Mouse (Mus musculus) stomach, embryonic 16.5 days (tissue): ENCODE measurements around the gene Agap3. TPM values are rescaled to one million over a fixed set of nuclear protein-coding genes. Genes with fewer than 3 reads are reported as not detected.

Experiments
- ATAC-seq: fragments of 200-750 bp; cut with Nextera tagmentation; 2 replicates; pipeline ENCODE4 v1.8.0; 2017; ENCODE audit warnings: moderate number of reproducible peaks, moderate TSS enrichment; ENCODE audit not compliant: insufficient read depth, low FRiP score
- H3K27ac ChIP-seq: fragments of 300-500 bp; sonication (generic); 2 replicates; pipeline ENCODE4 v1.5.1; 2014; ENCODE audit warnings: low read length
- H3K27me3 ChIP-seq: fragments of 300-500 bp; sonication (generic); 2 replicates; pipeline ENCODE4 v1.6.1; 2014; ENCODE audit warnings: low read length, control low read depth, mixed read lengths; ENCODE audit not compliant: control insufficient read depth, insufficient read depth
- H3K36me3 ChIP-seq: fragments of 300-500 bp; sonication (generic); 2 replicates; pipeline ENCODE4 v1.6.1; 2014; ENCODE audit warnings: low read length; ENCODE audit not compliant: control insufficient read depth, insufficient read depth
- H3K4me1 ChIP-seq: fragments of 300-500 bp; sonication (generic); 2 replicates; pipeline ENCODE4 v1.6.1; 2014; ENCODE audit warnings: low read length, control low read depth, mixed read lengths; ENCODE audit not compliant: control insufficient read depth, insufficient read depth
- H3K4me2 ChIP-seq: fragments of 300-500 bp; sonication (generic); 2 replicates; pipeline ENCODE4 v1.6.1; 2014; ENCODE audit warnings: low read depth, low read length, mixed read lengths
- H3K4me3 ChIP-seq: fragments of 300-500 bp; sonication (generic); replicated peaks from 2 replicates; pipeline ENCODE4 v1.5.1; 2014; ENCODE audit warnings: mild to moderate bottlenecking, low read length
- H3K9ac ChIP-seq: fragments of 300-500 bp; sonication (generic); 2 replicates; pipeline ENCODE4 v1.6.1; 2014; ENCODE audit warnings: low read length
- H3K9me3 ChIP-seq: fragments of 300-500 bp; sonication (generic); replicated peaks from 2 replicates; pipeline ENCODE4 v1.6.1; 2016; ENCODE audit warnings: low read length, control low read depth; ENCODE audit not compliant: control insufficient read depth
- WGBS: fragments of 180-500 bp; shearing (Covaris S2); extraction: QIAGEN DNeasy Blood & Tissue Kit; methylation state at CpG from one replicate; pipeline ENCODE4 v1.1.7; 2014; 5-methylcytosine and 5-hydroxymethylcytosine counted together
- polyA plus RNA-seq: library from polyadenylated mRNA; unstranded; fragments of >200 nt; fragmentation: Nextera tagmentation; extraction: Ambion mirVana; gene quantifications from 2 replicates; pipeline ENCODE4 v1.2.1, GENCODE M21; 2015

Gene Agap3
- polyA plus RNA-seq, 1 experiment from 2014 or later: 14.7 TPM

DNA sequence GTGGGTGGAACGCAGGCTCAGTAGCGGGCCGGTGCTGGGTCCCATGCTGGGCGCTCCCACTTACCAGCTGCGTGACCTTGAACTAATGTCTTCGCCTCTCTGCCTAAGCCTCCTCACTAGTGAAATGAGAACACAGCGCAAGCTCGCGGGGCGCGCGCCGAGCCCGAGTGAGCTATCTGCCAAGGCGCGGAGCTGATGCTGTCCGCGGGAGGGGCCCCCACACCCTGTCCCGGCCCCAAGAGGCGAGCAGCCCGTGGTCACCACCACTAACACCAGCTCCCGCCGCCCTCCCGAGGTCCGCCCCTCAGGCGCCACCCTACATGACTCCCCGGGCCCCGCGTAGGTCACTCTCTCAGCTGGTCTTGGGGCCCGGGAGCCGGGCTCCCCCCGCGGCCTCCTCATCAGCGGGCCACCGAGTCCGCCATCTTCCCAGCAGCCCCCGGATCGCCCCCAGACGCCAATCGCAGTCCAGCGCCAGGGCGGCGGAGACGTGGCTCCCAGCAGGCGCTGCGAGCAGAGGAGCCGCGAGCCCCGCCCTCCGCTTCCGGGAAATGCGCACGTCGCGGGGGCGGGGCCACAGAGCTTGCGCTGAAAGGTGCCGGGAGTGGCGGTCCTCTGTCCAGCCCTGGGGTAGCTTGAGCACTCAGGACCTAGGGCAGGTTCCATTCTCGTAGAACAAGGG, 7.1 kb upstream of the Agap3 start, which contains the start of gene Fastk:
Gene Fastk (minus strand): TSS at position 542 of the 682 bp plus-strand sequence.
- H3K27me3 ChIP-seq: no peaks in the 10 kb centered on the region
- H3K4me3 ChIP-seq: peak within 1 kb of the TSS; percentile 94
- WGBS: under 1% methylated on average over 60 of the region's 60 CpGs
- peaks cover 22% of the 10 kb centered on the region for H3K4me1 ChIP-seq
- H3K9me3 ChIP-seq: no peaks in the 10 kb centered on the region
- peak within 1 kb of the TSS; percentile 94 for H3K9ac ChIP-seq
- peak; percentile 87 for ATAC-seq
- H3K27ac ChIP-seq: peak within 1 kb of the TSS; percentile 90
- H3K4me2 ChIP-seq: peak within 1 kb of the TSS; percentile 72
- peaks cover 15% of the 10 kb centered on the region; the same call in 1 of the 2 replicates for H3K36me3 ChIP-seq

DNA sequence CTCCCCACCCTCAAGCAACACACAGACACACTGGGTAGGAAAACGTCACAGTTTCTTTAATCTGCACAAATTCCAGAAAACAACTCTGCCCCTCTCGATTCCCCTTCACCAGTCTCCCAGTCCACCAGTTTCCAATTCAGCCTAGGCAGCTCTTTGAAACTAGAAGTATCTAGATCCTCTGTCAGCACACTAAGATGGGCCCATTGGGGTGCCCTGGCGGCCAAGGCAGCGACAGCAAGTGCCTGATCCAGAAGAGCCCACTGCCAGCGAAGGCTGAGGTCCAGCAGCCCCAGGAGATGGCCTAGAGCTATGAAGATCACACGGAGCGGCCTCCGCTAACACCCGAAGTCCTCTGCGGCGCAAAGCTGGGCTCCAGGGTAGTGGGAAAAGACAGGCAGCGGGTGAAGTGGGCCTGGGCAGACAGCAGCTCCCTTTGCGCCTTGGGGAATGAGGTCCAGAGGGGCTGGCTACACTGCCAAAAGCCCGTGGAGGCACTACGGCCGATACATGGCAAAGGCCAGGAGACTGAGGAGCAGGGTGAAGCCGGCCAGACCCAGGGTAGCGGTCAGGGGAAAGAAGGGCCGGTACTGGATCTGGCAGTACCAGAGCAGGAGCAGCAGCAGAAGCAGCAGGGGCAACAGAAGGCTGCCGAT, 6.4 kb upstream of the Agap3 start:
- Histone ChIP-seq H3K9me3 (no peaks in the 10 kb centered on the region), H3K4me2 (peak overlapping the region; percentile 60), H3K4me3 (peak overlapping the region; percentile 94), H3K9ac (peak overlapping the region; percentile 70), H3K27me3 (no peaks in the 10 kb centered on the region), H3K27ac (peak overlapping the region; percentile 90), H3K4me1 (peaks cover 22% of the 10 kb centered on the region), H3K36me3 (peaks cover 12% of the 10 kb centered on the region; the same call in 1 of the 2 replicates)
- ATAC-seq: no peak
- WGBS: 59% methylated on average over 20 of the region's 20 CpGs

DNA sequence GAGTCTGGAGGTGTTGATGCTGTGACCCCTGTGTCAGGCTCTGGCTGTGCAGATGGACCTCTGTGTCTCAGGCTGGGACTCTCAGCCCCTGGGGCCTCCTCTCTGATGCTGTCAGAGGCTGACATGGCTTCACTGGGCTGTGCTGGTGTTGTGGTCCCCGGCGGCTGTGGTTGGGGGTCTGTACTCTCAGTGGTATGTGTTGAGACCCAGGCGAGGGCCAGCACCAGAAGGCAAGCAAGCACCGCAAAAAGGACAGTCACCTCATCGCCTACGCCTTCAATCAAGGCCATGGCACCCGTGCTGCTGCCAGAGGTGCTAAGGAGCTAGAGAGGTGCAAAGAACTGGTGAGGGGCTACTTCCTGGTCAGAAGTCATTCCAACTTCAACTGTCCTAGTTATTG, 5.3 kb upstream of the Agap3 start:
- Histone ChIP-seq H3K36me3 (peaks cover 4% of the 10 kb centered on the region; the same call in 1 of the 2 replicates), H3K27ac (no peak overlapping the region), H3K9ac (no peak overlapping the region), H3K9me3 (no peaks in the 10 kb centered on the region), H3K4me3 (no peak overlapping the region), H3K4me1 (peaks cover 28% of the 10 kb centered on the region), H3K27me3 (no peaks in the 10 kb centered on the region), H3K4me2 (peak overlapping the region; percentile 84; the same call in 1 of the 2 replicates)
- no peak for ATAC-seq
- WGBS: 89% methylated on average over 7 of the region's 7 CpGs

DNA sequence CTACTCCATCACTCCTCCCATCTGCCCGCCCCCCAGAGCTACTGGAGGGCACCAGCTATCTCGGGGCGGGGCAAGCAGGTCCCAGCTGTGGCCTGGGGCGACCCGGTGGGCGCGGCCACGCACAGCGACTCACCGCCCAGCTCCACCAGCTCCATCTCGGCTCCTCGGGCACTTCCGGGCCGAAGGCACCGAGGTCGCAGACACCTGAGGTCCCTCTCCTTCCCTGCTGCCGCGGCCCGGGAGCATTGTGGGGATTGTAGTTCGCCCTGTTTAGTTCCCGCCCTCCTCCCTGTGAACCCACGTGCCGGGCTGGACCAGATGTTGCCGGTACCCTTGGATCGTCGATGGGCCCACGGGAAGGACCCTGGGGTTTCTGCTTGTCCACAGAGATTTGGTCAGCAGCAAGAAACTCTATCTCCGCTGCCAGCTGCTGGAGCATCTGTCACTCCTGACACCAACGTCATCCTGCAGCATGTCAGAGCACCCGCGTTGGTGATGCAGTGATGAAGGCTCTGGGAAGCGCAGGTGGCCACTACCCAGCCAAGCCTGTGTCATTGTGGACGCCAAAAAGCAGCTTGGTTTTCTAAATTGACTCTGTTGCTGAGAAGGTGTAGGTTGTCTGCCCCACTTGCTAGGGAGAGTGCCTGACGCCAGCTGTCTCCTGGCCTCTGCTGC, 4.2 kb upstream of the Agap3 start, which contains the start of gene Tmub1:
Gene Tmub1 (minus strand): TSS at position 231 of the 675 bp plus-strand sequence.
- WGBS: 2% methylated on average over 34 of the region's 34 CpGs
- Histone ChIP-seq H3K27me3 (no peaks in the 10 kb centered on the region), H3K9ac (peak within 1 kb of the TSS; percentile 72), H3K4me3 (peak within 1 kb of the TSS; percentile 67), H3K27ac (peak within 1 kb of the TSS; percentile 34; the same call in 1 of the 2 replicates), H3K36me3 (0 out of 2 replicates have a peak, but pooled peaks cover 3% of the 10 kb centered on the region), H3K4me2 (peak within 1 kb of the TSS; percentile 84), H3K4me1 (peaks cover 28% of the 10 kb centered on the region), H3K9me3 (no peaks in the 10 kb centered on the region)
- ATAC-seq: peak; percentile 59

DNA sequence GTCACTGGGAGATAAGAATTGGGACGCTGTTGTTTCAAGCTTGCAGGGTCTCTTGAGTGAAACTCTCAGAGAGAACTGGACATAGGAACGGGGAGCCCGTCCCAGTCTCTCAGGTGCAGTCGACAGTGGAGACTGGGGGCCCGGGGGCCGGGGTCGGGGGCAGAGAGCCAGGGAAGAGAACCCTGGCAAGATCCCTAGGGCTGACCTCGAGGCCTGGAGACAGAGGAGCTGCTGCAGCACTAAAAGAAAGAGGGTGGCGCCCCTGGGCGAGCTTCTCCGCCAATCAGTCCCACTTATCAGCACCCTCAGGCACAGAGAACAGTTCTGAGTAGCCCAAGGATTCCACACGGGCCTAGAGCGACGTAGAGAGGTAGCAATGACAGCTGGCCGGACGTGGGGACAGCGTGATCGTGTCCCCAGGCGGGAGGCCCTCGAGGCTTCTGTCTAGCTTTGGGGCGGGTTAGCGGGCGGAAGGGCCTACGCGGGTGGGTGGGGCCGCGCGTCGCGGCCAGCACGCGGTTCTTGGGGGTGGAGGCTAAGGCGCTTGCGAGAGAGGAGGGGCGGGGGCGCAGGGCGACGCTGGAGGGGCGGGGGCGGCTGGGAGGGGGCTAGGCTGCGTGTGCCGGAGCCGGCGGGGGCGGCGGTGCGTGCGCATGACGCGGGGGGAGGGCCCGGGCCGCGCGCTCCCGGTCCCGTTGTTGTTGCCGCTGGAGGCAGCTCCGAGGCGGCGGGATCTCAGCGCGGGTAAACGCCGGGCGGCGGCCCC, 530 bp upstream of the Agap3 start:
- peaks cover 49% of the 10 kb centered on the region for H3K4me1 ChIP-seq
- peak overlapping the region; percentile 95 for H3K27ac ChIP-seq
- H3K9ac ChIP-seq: peak overlapping the region; percentile 97
- H3K9me3 ChIP-seq: no peaks in the 10 kb centered on the region
- peak overlapping the region; percentile 92 for H3K4me3 ChIP-seq
- 3% methylated on average over 38 of the region's 66 CpGs for WGBS
- ATAC-seq: peak; percentile 86
- H3K4me2 ChIP-seq: peak overlapping the region; percentile 85
- no peaks in the 10 kb centered on the region for H3K36me3 ChIP-seq
- no peaks in the 10 kb centered on the region for H3K27me3 ChIP-seq

DNA sequence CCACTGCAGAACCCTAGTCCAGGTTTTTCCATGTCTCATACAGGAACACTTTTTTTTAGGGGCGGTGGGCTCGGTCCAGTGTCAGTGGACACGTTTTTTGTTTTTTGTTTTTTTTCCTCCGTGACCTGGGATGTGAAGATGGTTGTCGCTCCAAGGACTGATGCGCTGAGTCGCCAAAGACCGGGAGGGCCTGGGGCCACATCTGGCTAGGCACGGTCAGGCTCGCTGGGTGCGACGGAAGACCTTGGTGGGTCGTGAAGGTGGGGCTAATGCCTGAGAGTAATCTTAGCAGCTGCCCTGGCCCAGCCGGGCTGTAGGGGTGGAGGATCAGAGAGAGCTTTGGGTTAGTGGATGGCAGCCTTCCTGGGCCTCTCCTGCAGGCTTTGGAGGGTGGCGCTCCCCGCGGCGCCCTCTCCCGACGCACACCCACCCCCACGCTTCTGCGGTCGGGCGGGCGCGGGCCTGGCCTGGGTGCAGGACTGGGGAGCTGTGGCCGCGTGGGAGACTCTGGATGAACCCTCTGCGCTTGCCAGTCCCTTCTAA, 785 bp downstream of the Agap3 start:
- H3K4me1 ChIP-seq: peaks cover 46% of the 10 kb centered on the region
- under 1% methylated on average over 29 of the region's 29 CpGs for WGBS
- peak overlapping the region; percentile 92 for H3K4me3 ChIP-seq
- H3K36me3 ChIP-seq: no peaks in the 10 kb centered on the region
- no peaks in the 10 kb centered on the region for H3K9me3 ChIP-seq
- no peak for ATAC-seq
- peak overlapping the region; percentile 85 for H3K4me2 ChIP-seq
- H3K9ac ChIP-seq: peak overlapping the region; percentile 97
- H3K27me3 ChIP-seq: no peaks in the 10 kb centered on the region
- peak overlapping the region; percentile 95 for H3K27ac ChIP-seq

DNA sequence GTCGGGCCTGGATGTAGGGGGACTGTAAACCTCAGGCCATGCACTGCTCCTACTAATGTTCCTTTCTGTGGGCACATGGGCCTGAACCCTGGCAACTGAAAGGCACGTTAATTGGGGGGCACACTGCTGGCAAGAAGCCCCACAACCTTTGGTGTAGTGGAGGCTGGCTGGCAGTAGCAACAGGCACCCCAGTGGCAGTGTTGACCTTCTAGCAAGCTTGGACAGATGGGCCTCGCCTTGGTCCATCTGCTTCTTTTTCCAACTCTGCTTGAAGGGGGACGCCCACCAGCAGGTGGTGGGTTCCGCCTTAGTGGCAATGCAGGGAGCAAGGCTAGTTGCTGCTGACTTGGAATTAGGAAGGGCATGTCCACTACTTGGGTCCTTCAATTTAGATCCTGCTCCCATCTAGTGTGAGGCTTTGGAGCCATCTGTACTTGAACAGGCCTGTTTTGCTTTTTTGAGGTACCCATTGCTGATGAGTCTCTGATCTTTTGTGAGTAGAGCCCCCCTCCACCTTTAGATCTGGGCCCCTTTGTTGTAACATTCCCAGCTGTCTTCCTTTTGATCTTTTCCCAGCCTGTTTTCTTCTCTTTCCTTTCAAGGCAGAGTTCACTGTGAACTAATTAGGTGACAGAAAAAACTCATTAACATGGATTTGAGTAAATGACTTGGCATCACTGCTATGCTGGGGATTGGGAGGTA, 1.5 kb downstream of the Agap3 start:
- H3K4me1 ChIP-seq: peaks cover 41% of the 10 kb centered on the region
- ATAC-seq: no peak

DNA sequence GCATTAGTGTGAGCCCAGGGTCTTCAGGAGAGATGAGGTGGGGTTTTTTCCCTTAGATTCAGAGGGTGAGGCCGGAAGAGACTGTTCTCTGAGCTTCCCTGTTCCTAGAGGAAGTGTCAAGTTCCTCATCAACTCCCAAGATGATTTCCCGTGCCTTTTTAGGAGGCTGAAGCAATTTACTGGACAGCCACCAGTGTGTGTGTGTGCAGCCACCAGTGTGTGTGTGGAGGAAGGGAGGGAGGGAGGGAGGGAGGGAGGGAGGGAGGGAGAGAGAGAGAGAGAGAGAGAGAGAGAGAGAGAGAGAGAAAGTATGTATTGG, 2.0 kb downstream of the Agap3 start:
- Histone ChIP-seq H3K4me3 (peak overlapping the region; percentile 92), H3K4me1 (peaks cover 41% of the 10 kb centered on the region), H3K36me3 (no peaks in the 10 kb centered on the region), H3K4me2 (peak overlapping the region; percentile 85), H3K27me3 (no peaks in the 10 kb centered on the region), H3K9ac (0 out of 2 replicates have a peak overlapping the region, but pooled peaks have one; percentile 97), H3K27ac (no peak overlapping the region), H3K9me3 (no peaks in the 10 kb centered on the region)
- WGBS: 27% methylated on average over 2 of the region's 2 CpGs
- no peak for ATAC-seq

More for the DNA sequence above, 1.5 kb downstream of the Agap3 start:
- Histone ChIP-seq H3K9me3 (no peaks in the 10 kb centered on the region), H3K27me3 (no peaks in the 10 kb centered on the region), H3K36me3 (no peaks in the 10 kb centered on the region), H3K4me3 (peak overlapping the region; percentile 92), H3K9ac (peak overlapping the region; percentile 97), H3K27ac (peak overlapping the region; percentile 95), H3K4me2 (peak overlapping the region; percentile 85)
- 13% methylated on average over 5 of the region's 5 CpGs for WGBS
